Mouse (Mus musculus) MEL-GATA-1-ER (cell line): ENCODE measurements around the gene Brinp1.
"Not testable (repeated sequence)": the region's sequence is repeated elsewhere in the genome, so short reads cannot be mapped to it uniquely, and the experiment has no call there.

Experiments
- DNase-seq: peaks from one replicate; pipeline ENCODE4 v3.0.0-alpha.2; 2012; ENCODE audit warnings: low read depth; ENCODE audit errors: extremely low read depth

Brinp1 gene

DNA sequence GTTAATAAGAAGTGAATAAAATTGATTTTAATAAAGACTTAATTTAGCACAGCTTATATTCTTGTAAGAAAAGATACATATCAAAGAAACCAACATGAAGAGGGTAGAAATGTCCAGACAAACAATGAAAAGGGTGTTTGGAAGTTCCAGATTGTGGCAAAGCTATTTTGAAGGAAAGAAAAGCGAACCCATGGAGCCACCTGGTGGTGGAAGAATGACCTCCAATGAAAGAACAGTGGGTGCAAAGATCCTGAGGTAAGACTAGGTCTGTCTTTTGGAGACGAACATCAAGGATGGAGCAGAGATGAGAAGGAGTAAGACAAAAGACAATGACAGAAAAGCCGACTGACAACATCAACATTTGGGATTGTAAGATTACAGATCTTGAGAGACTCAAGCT, 108.2 kb downstream of the Brinp1 start:
- DNase-seq, result no peak

DNA sequence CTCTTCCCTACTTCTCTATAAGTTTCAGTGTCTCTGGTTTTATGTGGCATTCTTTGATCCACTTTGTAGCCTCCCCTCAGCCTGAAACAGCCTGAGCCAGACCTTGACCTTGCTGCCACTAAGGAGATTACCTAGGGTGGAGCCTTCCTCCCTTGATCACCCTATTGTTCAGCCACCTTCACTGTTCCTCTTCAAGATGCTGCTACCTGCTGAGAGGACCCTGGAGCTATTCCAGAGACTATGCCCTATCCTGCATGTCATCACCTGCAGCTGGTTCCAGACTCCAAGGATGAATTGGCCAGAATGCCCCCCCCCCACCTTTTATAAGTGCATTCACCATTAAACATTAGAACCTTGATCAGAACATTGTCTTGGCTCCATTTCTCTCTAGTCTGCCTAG, 140.2 kb downstream of the Brinp1 start:
- not testable (repeated sequence) for DNase-seq

DNA sequence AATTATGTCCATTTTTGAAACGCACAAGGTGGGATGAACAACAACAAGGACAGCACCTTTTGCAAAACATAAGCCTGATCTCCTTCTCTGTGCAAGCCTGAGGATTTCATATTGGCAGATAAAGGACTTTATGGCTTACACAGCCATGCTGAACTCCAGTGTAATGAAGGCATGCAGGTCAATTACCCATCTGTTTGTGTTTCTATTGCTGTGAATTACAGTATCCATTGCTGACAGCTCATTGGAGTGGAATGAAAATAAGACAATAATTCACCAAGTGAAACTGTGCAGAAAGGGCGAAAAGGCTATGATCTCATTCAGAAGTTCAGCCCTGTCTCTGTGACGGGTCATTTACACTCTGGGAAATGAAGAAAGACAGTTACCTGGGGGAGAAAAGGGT, 147.7 kb downstream of the Brinp1 start:
- DNase-seq, result no peak

DNA sequence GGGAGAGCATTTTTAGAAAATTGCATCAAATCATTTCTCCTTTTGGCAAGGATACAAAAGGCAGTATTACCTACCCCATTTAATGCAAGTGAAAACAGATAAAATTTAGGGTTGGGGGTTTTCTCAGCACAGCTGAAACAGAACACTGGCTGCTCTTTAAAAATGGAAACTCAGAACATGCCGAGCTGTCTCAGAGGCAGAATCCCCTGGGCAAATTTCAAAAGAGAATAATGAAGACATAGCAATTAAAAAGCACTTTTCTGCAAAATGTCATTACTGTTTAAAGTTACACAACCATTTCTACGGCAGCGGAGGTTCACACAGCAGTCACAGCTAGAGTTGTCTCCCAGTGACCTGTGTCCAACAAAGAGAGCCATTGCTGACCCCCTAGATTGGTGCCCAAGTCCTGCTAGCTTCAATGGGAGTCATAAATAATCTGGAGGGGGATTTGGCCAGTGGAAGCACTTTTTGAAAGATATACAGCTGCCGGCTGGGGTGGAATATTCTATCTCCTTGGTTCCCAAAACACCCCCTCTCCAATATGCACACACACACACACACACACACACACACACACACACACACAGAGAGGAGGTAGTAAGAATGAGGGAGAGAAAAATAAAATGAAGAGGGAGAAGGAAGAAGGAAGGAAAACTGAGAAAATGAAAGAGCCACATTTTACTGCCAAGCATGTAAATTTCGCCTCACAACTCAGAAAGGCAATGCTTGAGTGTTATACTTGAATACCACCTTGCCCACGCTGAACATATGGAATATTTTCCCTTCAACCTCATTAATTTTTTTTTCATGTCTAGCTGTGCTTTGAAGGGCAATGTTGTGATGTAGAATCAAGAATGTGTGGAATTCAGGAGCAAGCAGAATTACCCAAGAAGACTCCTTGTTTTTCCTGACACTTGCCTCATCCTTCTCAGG, 152.0 kb downstream of the Brinp1 start:
- DNase-seq, result no peak

DNA sequence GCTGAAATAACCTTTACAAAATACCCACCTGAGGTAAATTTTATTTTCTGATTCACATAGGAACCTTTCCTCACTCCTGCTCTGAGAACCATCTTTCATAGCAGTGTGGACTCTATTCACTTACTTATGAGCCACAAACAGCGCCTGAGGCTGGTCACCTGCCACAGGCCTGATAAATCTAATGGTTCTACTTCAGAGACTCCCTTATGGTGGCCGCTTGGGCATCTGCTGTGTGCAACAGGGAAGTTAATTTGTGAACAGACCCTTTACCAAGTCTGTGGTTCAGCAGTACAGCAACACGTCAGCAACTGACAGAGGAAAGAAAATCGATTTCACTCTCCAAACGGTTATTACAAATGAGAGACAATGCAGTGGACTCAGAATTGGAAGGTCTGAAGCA, 164.2 kb downstream of the Brinp1 start:
- no peak for DNase-seq

DNA sequence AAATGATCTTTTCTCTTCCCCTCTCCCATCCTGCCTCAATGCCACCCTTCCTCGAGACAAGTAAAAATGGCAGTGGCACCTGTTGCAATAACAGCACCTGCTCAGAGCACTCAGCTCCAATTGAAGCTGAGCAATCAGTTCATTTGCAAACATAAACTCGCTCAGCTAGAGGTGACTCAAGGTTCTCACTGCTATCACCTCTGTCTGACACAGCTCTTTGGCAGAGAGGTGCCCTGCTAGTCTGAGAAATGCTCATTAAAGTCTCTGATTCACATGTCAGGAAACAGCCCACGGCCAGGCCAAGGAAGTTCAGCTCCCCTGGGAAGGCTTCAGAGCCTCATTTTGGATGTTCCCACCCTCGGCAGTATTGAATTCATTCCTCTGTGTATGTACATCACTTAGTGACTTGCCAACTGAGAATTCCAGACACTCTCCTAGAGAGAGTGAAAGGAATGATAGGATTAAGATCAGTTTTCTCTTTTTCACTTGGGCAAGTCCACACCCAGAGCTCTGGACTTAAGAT, 165.7 kb downstream of the Brinp1 start:
- DNase-seq, result no peak

DNA sequence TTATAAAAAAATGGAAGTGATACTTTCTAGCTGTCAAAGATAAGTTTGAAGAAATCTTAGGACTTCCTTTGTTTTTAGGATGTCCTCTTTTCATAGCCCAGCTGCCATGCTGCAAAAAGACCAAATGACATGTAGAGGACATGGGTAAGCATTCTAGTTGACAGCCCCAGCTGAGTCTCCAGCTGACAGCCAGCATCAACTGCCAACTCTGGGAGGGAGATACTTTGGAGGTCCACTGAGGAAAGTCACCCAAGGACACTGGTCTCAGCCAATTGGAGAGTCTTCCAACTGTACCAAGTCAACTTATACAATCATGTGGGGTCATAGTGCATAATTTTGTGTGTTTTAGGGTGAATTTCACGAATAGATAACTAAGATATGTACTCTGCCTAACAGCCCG, 166.6 kb downstream of the Brinp1 start:
- no peak for DNase-seq

DNA sequence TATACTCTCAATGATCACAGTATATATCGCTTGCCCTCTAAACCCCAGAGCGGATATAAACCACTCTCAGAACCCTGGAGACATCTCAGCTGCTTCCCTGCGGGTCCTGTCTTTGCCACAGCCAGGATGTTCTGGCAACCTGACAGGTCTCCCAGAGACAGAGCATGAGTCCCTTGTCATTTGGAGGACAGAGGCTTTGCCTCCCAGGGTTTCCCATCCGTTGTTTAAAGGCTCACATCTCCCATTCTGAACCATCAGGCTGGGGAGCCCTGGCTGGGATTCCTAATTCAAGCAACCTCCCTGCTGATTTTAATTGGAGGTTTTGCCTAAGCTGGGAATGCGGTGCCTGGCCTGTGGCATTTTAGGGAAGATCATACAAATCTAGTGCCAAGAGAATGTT, 185.9 kb downstream of the Brinp1 start:
- no peak for DNase-seq

DNA sequence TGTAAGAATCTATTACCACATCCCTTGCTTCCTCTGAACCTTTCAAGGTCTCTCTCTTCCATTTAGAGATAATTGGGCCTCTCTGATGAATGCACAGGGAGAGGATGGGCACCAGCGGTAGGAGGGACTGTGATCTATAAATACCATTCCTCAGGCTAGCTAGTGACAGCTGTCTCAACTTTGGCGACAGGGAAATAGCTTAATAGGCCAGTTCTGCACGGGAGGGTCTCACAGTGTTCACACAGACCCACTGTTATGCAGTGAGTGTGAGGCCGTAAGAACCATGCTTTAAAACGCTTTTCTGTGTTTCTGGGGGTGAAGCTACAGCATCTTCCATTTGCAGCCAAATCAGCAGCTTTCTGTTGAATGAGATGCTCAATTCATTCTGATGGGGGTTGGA, 186.8 kb downstream of the Brinp1 start:
- no peak for DNase-seq

DNA sequence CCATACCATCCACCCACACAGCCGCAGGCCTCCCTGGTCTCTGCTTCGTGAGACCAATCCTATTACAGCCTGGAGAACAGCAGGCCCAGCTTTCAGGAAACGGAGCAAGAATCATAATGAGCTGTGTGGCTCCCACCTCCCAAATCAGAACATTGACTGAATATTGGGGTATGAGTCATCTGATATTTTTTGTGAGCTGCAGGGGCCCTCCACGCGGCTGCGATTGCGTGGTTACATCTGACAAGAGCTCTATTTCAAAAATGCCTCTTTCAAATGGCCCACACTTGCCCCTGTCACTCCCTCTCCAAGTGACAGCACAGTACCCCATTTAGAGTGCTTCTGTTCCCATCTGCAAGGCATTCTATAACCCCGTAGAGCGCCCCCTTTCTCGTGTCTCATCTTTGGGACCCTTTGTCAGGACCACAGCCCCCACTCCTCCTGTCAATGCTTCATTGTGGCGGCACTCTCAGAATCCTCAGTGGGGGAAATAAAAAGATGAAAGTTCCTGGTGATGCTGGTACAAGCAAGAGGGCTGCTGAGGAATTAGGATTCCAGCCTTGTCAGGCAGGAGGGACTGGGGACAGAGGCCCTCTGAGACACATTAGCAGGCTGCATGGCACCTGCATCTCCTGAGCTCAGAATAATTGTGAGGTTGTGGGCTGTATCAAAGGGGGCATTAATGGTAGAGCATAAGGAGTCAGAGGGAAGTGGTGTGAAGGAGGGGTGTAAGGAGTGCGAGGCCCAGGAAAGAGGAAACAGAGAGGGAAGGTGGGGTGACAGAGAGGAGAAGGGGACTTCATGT, 188.2 kb downstream of the Brinp1 start:
- no peak for DNase-seq

DNA sequence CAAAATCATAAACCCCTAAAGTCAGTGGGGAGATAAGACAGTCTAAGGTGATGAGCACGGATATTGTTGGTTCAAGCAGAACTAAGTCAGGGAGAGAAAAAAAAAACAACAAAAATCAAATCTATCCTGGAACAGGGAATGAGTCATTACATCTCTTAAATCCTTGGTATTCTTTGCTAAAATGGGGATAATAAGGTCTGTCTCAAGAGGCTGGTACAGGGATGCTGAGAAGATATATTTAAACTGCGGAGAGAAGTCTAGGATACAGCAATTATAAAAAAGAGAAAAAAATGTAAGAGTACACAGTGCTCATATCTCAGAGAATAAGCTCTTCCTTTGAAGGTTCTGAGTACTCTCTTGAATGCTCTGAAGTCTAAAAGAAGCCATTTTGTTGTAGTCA, 189.3 kb downstream of the Brinp1 start:
- DNase-seq, result no peak

DNA sequence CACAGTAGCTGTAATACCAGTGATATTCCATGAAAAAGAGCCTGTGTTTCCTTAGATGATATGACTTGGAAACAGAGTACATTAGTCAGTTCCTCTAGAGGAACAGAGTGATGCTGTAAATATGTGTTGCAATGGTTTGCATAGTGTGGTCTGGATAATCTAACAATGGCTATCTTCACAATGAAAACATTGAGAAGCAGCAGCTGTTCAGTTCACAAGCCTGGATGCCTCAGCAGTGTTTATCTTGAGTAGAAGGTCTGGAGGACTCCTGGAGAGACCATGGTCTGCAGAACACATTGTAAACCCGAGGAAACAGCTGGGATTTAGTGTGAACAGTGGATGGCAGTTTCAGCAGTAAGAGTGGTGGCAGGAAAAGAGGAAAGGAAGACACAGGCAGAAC, 233.2 kb downstream of the Brinp1 start:
- no peak for DNase-seq
